Mouse (Mus musculus) small intestine, adult 2 months (tissue): ENCODE measurements at regions not wholly inside any gene's neighbourhood (a gene's known extent, or its start where the extent isn't known, plus 50 kb on each side); places are given as distances from the start of the nearest gene placed in this dataset.
"Not testable (repeated sequence)": the region's sequence is repeated elsewhere in the genome, so short reads cannot be mapped to it uniquely, and the experiment has no call there.

Experiments
- H3K27ac ChIP-seq: fragments of 200-500 bp; 2 replicates; pipeline ENCODE4 v1.5.1; 2012; ENCODE audit warnings: low read depth, low read length, control low read depth, inconsistent platforms; ENCODE audit not compliant: insufficient read depth
- H3K27me3 ChIP-seq: fragments of 200-500 bp; 2 replicates; pipeline ENCODE4 v1.6.1; 2012; ENCODE audit warnings: mild to moderate bottlenecking, moderate library complexity, low read length, inconsistent platforms; ENCODE audit not compliant: control insufficient read depth, insufficient read depth
- H3K36me3 ChIP-seq: fragments of 200-500 bp; 2 replicates; pipeline ENCODE4 v1.6.1; 2012; ENCODE audit warnings: mild to moderate bottlenecking, low read length, control low read depth, inconsistent platforms; ENCODE audit not compliant: control insufficient read depth, insufficient read depth
- H3K4me1 ChIP-seq: fragments of 200-500 bp; 2 replicates; pipeline ENCODE4 v1.6.1; 2012; ENCODE audit warnings: low read length, inconsistent platforms, mixed read lengths; ENCODE audit not compliant: control insufficient read depth, insufficient read depth, insufficient read length
- H3K4me3 ChIP-seq: fragments of 200-500 bp; 2 replicates; pipeline ENCODE4 v1.5.1; 2012; ENCODE audit warnings: low read depth, mild to moderate bottlenecking, control low read depth, inconsistent platforms, low read length, moderate library complexity
- CTCF ChIP-seq: fragments of 200-500 bp; IDR thresholded peaks from 2 replicates; pipeline ENCODE4 v1.5.1; 2012; ENCODE audit warnings: low read depth, mild to moderate bottlenecking, control low read depth, inconsistent platforms, low read length, moderate library complexity, mixed read lengths; ENCODE audit not compliant: insufficient replicate concordance, insufficient read length; ENCODE audit errors: extremely low read depth
- POLR2A ChIP-seq: fragments of 200-500 bp; IDR thresholded peaks from 2 replicates; pipeline ENCODE4 v1.6.1; 2012; ENCODE audit warnings: low read depth, mild to moderate bottlenecking, control low read depth, inconsistent platforms, low read length, moderate library complexity
- WGBS: fragments of 180-500 bp; shearing (Covaris S2); methylation state at CpG from one replicate; pipeline ENCODE4 v1.1.7; 2018; 5-methylcytosine and 5-hydroxymethylcytosine counted together

- Histone ChIP-seq H3K36me3 (no peaks in the 10 kb centered on the region), H3K27me3 (no peaks in the 10 kb centered on the region), H3K27ac (no peak overlapping the region), H3K4me3 (no peak overlapping the region), H3K4me1 (no peaks in the 10 kb centered on the region)
- TF ChIP-seq POLR2A (no peak), CTCF (no peak)
- 85% methylated on average over 3 of the region's 3 CpGs for WGBS
Measured at GRCm38 (mm10) chr16:57949680-57950079, 195.1 kb upstream of the Col8a1 start.

- Histone ChIP-seq H3K4me3 (no peak overlapping the region), H3K27me3 (no peaks in the 10 kb centered on the region), H3K27ac (no peak overlapping the region), H3K4me1 (no peaks in the 10 kb centered on the region), H3K36me3 (no peaks in the 10 kb centered on the region)
- no peak for TF ChIP-seq CTCF
- no peak for TF ChIP-seq POLR2A
- WGBS, result 50% methylated on average over 1 of the region's 1 CpGs
Measured at GRCm38 (mm10) chr16:57970956-57971355, 216.4 kb upstream of the Col8a1 start.

- H3K27ac ChIP-seq, result no peak overlapping the region
- no peaks in the 10 kb centered on the region for H3K4me1 ChIP-seq
- no peak overlapping the region for H3K4me3 ChIP-seq
- H3K27me3 ChIP-seq, result no peaks in the 10 kb centered on the region
- no peaks in the 10 kb centered on the region for H3K36me3 ChIP-seq
- 78% methylated on average over 5 of the region's 5 CpGs for WGBS
- TF ChIP-seq CTCF (no peak), POLR2A (no peak)
Measured at GRCm38 (mm10) chr16:57984111-57984510, 229.6 kb upstream of the Col8a1 start.

GRCm38 (mm10) chr16:58005740-58006139, 251.2 kb upstream of the Col8a1 start:
- 63% methylated on average over 3 of the region's 3 CpGs for WGBS
- no peak for TF ChIP-seq CTCF
- no peak for TF ChIP-seq POLR2A
- Histone ChIP-seq H3K27ac (no peak overlapping the region), H3K27me3 (no peaks in the 10 kb centered on the region), H3K4me3 (no peak overlapping the region), H3K36me3 (no peaks in the 10 kb centered on the region), H3K4me1 (no peaks in the 10 kb centered on the region)

GRCm38 (mm10) chr16:58013557-58013956, 259.0 kb upstream of the Col8a1 start:
- Histone ChIP-seq H3K27me3 (no peaks in the 10 kb centered on the region), H3K4me1 (no peaks in the 10 kb centered on the region), H3K4me3 (no peak overlapping the region), H3K36me3 (no peaks in the 10 kb centered on the region), H3K27ac (no peak overlapping the region)
- TF ChIP-seq POLR2A, result no peak
- TF ChIP-seq CTCF, result no peak
- 78% methylated on average over 1 of the region's 1 CpGs for WGBS

GRCm38 (mm10) chr16:58027525-58027924, 273.0 kb upstream of the Col8a1 start:
- no peaks in the 10 kb centered on the region for H3K4me1 ChIP-seq
- no peaks in the 10 kb centered on the region for H3K36me3 ChIP-seq
- no peak overlapping the region for H3K4me3 ChIP-seq
- WGBS, result 85% methylated on average over 2 of the region's 2 CpGs
- TF ChIP-seq POLR2A (no peak), CTCF (no peak)
- H3K27me3 ChIP-seq, result no peaks in the 10 kb centered on the region
- no peak overlapping the region for H3K27ac ChIP-seq

GRCm38 (mm10) chr16:58028541-58028940, 274.0 kb upstream of the Col8a1 start:
- not testable (repeated sequence) for H3K4me1 ChIP-seq, H3K27me3 ChIP-seq, H3K27ac ChIP-seq, H3K4me3 ChIP-seq, H3K36me3 ChIP-seq
- WGBS, result 74% methylated on average over 1 of the region's 1 CpGs

GRCm38 (mm10) chr16:58029674-58030073, 275.1 kb upstream of the Col8a1 start:
- 82% methylated on average over 5 of the region's 5 CpGs for WGBS
- Histone ChIP-seq H3K27ac (no peak overlapping the region), H3K4me3 (no peak overlapping the region), H3K4me1 (no peaks in the 10 kb centered on the region), H3K36me3 (no peaks in the 10 kb centered on the region), H3K27me3 (no peaks in the 10 kb centered on the region)
- no peak for TF ChIP-seq CTCF
- TF ChIP-seq POLR2A, result no peak
